Mouse (Mus musculus) thymus, postnatal 4 days (tissue): ENCODE data around the gene Uvrag.
A peak's percentile ranks its signal among the peaks of the same experiment; 100 is the strongest.

ENCODE experiments used
- DNase-seq: peaks from one replicate; pipeline ENCODE4 v3.0.0; 2021

Uvrag gene

GRCm38 (mm10) chr7:99164873-99165410, 24.0 kb upstream of the Uvrag start:
- no peak for DNase-seq

DNA sequence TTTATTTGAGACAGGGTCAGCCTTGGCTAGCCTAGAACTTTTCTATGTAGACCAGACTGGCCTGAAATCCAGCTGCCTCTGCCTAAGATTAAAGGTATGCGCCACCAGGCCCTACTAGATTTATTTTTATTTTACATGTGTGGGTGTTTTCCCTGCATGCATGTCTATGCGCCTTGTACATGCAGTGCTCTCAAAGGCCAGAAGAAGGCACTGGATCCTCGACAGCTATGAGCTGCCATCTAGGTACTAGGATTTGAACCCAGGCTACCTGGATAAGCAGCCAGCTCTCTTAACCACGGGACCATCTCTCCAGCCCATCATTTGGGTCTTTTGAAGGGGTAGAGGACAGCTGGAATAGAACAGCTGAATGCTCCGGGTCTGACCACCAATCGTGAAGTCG, 21.5 kb upstream of the Uvrag start:
- DNase-seq: no peak

- no peak for DNase-seq
Observed at GRCm38 (mm10) chr7:99161961-99162360, 21.0 kb upstream of the Uvrag start.

DNA sequence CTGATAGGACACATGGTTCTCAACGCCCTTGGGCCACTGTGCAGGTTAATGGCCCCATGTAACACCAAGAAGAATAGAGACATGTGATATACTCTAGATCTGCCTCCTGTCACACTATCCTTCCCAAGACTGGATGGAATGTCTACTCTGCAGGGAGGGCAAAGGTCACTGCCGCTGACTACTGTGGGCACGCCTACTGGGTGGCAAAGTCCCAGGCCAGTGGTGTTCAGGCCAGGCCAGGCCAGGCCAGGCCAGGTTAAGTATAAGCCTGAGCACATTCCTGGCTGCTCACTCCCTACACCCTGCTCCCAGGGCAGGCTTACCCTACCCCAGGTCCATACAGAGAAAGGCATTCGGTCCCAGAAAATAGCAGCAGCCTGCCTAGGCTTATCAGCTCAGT, 20.6 kb upstream of the Uvrag start:
- no peak for DNase-seq

DNA sequence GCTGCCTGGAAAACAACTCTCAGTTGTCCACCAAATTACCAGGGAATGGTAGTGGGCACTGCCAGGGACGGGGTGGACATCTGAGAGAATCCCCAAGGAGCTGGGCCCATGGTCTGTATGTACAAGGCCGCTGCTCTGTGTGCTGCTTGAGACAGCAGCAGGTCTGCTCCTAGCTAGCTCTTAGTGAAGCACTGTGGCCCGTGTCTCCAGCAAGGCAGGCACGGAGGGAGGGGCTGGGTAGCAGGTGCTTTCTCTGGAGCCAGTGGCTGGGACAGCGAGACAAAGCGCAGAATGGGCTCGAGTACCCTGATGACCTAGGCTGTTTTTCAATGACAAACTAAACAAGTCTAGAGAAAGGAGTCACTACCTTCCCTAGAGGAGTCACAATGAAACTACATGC, 20.1 kb upstream of the Uvrag start:
- DNase-seq: no peak

GRCm38 (mm10) chr7:99159446-99159845, 18.5 kb upstream of the Uvrag start:
- no peak for DNase-seq

- DNase-seq: no peak
Observed at GRCm38 (mm10) chr7:99158904-99159303, 18.0 kb upstream of the Uvrag start.

GRCm38 (mm10) chr7:99158011-99158410, 17.1 kb upstream of the Uvrag start:
- DNase-seq: no peak

DNA sequence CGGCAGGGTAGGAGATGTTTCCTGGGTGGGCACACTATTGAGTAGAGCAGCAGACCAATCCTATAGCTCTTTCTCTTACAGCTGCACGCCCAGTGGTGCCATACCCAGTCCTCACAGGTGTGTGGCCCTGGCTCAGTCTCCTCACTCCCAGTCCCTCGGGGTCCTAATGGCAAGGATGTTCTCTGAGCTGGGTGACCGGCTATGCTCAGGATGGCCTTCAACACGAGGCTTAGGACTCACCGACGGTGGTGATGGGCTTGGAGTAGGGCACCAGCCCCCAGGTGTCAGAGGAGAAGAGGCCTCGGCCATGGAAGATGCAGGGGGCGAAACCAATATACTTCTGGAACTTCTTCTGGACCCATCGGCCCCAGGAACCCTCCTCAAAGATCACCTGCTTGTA, 15.8 kb upstream of the Uvrag start:
- no peak for DNase-seq

- DNase-seq: no peak
Observed at GRCm38 (mm10) chr7:99155311-99156289, 14.7 kb upstream of the Uvrag start.

DNA sequence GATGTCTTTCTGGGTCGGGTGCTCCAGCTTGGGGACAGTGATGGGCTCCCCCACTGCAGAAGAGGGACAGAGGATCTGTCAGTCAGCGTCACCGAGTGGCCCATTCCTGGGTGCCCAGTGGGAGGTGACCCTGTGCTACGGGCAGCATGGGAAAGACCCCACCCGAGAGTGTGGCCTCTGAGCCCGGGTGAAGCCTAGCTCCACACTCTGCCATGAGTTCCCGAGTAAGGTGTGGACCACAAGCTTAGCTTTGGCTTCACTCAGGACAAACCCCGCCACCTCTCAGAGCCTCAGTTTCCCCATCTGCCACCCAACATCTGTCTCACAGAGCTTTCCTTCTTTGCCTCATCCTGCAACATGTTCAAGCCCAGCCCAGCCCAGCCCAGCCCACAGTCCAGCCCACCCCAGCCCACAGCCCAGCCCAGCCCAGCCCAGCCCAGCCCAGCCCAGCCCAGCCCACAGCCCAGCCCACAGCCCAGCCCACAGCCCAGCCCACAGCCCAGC, 13.8 kb upstream of the Uvrag start:
- no peak for DNase-seq

DNA sequence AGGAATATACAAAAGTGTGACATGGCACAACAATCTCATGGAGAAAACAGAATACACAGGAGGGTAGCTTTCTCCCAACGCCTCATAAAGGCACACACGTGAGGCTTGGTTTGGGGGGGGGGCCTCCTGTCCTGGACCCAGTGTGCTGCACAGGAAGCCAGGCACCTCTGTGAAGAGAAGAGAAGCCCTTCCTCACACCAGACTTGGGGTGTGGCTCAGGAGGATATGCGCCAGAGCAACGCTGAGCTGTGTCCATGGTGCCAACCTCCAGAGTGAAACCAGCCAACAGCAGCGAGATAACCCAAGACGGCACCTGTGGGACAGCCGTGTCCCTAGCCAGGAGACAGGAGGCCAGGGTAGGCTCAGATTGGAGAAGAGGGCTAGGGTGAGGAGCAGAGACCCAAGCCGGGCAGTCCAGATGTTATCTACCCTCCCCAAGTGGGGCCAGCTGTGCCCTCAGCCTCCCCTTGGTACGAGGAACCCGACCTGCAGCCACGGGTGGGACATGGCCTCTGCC, 12.8 kb upstream of the Uvrag start:
- peak; percentile 32 for DNase-seq

DNA sequence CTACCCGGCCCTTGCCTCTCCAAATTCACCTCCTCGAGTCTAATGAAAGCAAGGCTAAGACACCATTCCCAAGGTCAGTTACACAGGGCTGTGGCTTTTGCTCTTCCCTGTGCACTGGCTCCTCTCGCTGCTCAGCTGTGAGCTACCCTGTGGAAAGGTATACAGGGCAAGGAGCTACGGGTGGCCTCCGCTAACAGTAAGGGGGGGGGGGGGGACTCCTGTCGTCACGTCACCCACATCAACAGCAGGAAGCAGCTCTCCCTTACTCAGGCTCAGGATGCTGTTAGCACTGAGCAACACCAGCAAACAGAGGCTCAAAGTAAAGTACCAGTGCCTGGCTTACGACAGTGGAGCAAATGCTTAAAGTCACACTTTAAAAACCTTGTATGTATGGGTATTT, 11.8 kb upstream of the Uvrag start:
- no peak for DNase-seq

DNA sequence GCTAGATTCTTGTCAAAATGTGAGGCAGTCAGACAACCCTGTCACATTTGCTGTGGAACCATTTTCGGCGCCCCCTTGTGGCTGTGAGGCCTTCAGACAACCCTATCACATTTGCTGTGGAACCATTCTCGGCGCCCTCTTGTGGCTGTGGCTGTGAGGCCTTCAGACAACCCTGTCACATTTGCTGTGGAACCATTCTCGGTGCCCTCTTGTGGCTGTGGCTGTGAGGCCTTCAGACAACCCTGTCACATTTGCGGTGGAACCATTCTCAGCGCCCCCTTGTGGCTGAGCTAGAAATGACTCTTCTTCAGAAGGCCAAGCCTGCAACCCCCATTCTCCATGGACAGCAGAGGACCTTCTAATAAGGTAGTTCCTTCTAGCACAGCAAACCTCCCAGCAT, 10.4 kb upstream of the Uvrag start:
- DNase-seq: peak; percentile 99

DNA sequence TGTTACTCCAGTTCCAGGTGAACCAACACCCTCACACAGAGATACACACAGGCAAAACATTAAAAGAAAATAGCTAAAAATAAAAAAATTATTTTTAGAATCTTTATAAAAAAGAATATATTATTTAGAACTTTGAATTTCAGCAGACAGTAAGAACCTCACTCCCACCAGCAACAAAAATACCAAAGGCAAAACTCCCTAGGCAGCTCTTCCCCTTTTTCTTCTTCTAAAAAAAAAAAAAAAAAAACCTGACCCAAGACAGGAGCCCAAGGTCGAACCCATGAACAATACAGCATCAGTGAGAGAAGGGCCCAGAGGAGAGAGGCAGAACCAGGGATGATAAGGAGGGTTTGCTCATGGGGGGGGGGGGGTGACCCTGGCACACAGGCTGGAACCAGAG, 8.1 kb upstream of the Uvrag start:
- DNase-seq: no peak

DNA sequence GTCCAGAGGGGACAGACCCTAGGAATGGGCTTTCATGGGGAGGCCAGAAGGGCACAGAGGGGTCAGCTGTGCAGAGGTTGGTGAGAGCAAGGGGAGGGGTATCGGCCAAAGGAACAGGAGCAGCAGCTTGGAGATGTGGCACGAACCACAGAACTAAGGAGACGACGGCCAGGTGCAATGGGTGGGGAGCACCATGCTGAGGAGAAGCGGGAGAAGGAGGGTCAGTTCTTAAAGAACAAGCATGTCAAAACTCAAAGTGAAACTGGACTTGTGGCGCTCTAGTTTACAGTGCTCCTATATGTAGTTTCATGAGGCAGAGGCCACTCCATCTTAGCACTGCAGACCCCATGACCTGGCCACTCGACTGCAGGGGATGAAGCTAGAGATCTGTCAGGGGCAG, 6.6 kb upstream of the Uvrag start:
- peak; percentile 20 for DNase-seq

- DNase-seq: peak; percentile 46
Observed at GRCm38 (mm10) chr7:99146906-99147305, 6.0 kb upstream of the Uvrag start.

DNA sequence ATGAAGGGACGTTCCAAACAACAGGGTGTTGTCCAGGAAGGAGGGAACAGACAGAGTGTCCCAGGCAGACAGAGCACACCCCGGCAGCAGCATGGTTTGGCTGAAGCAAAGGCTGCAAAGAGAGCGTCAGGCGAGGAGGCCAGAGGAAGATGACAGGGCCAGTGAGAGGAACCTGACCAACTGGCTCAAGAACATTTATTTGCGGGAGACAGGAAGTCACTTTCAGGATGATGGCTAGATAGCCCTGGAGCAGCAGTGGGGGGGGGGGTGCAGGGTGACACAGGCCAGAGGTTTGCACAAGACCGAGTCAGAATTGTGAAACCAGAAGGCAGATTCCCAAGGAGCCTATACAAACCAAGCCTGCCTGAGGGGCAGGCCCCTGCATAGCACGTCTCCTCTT, 5.1 kb upstream of the Uvrag start:
- no peak for DNase-seq

DNA sequence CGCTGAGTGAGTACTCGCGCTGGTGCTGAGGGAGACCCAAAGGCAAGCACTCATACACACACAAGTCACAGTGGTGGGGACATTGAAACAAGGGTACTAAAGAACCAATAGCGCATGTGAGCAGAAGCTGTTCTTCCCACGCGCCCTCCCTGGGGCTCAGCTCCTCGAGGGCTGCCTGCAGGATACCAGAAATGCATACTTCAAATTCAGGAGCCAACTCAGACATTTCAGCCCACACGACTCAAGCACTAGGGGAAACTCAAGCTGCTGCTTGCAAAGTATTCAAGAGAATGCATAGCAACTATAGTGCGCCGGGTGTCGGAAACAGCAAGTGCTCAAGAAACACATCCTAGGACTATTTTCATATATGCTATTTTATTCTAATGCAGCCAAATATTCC, 3.7 kb upstream of the Uvrag start:
- no peak for DNase-seq

- DNase-seq: no peak
Observed at GRCm38 (mm10) chr7:99143244-99143643, 2.3 kb upstream of the Uvrag start.

GRCm38 (mm10) chr7:99141919-99142606, 1.1 kb upstream of the Uvrag start:
- DNase-seq: no peak

DNA sequence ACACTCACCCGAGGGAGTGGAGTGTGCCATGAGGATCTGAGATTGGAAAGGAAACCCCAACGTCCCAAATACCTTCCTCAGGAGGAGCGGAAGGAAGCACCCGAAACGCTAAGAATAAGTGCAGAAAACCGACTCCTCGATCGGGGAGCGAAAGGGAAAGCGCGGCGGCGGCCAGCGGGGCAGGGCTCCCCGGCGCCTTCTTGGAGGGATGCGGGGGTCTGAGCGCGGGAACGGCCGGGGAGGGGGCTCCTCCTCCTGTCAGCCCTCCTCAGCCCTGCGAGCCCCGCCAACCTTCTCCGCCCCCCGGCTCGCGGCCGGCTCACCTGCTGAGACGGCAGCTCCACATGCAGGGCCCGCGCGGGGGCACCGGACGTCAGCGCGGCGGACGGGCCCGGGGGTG, 430 bp downstream of the Uvrag start:
- no peak for DNase-seq

DNA sequence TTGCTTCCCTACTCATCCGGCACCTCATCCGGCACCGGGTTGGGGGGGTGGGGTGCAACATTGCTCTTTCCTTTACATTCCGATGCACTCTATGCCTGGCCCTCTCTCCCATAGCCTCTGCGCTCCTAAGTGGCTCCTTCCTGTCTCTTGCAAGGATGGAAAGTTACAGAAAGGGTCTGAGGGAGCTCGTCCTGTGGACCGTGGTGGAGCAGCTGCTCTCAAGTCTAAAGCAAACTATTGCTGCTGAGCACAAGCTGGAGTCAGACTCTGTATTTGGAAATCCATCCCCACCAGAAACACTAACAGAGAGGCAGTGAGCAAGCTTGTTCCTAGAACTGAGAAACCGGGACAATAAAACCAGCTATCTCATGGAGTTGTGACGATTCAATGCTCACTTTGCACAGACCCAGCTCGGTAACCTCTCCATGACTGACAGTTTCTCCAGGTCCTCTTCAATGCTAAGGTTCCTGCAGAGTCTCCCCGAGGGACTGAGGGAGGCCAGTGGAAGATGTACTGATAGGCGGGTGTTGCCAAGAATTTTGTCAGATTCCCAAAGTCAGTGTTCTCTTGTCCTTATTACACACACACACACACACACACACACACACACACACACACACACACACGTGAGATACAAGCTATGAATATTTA, 975 bp downstream of the Uvrag start:
- DNase-seq: peak; percentile 36
